Mouse (Mus musculus) megakaryocyte, embryonic 14.5 days (primary cell): ENCODE measurements around the gene Adcy9.

Source experiments
- FLI1 ChIP-seq: IDR thresholded peaks from 2 replicates; pipeline ENCODE4 v1.6.1; 2012; ENCODE audit warnings: low read length, inconsistent platforms, mixed read lengths
- GATA1 ChIP-seq: IDR thresholded peaks from 3 replicates; pipeline ENCODE4 v1.6.1; 2012; ENCODE audit warnings: mixed read lengths, low read length, inconsistent platforms, borderline replicate concordance

GRCm38 (mm10) chr16:4285257-4285656 lies 135.0 kb downstream of the Adcy9 start:
- TF ChIP-seq GATA1 (no peak), FLI1 (no peak)
